Mouse (Mus musculus) neutrophil, adult 5-6 weeks (primary cell): ENCODE measurements at regions not wholly inside any gene's neighbourhood (a gene's known extent, or its start where the extent isn't known, plus 50 kb on each side); places are given as distances from the start of the nearest gene placed in this dataset.

Experiments
- ATAC-seq: fragments of 151-379, 151-347 bp; 2 replicates; pipeline ENCODE4 v1.8.0; 2017; ENCODE audit warnings: mild to moderate bottlenecking, moderate TSS enrichment; ENCODE audit not compliant: insufficient number of reproducible peaks, poor library complexity, low FRiP score, severe bottlenecking; ENCODE audit errors: extremely low read depth

- ATAC-seq, result no peak
Measured at GRCm38 (mm10) chr8:7988820-7989219, 672.2 kb downstream of the Efnb2 start.

GRCm38 (mm10) chr8:7977020-7977419, 684.0 kb downstream of the Efnb2 start:
- ATAC-seq, result no peak

GRCm38 (mm10) chr8:7973791-7974190, 687.3 kb downstream of the Efnb2 start:
- no peak for ATAC-seq

GRCm38 (mm10) chr8:7964276-7964675, 696.8 kb downstream of the Efnb2 start:
- no peak for ATAC-seq

- no peak for ATAC-seq
Measured at GRCm38 (mm10) chr8:7956745-7957144, 704.3 kb downstream of the Efnb2 start.

- ATAC-seq, result no peak
Measured at GRCm38 (mm10) chr8:7954851-7955250, 706.2 kb downstream of the Efnb2 start.

- no peak for ATAC-seq
Measured at GRCm38 (mm10) chr8:7945966-7946775, 714.9 kb downstream of the Efnb2 start.

GRCm38 (mm10) chr8:7936596-7936995, 724.4 kb downstream of the Efnb2 start:
- ATAC-seq, result no peak

- ATAC-seq, result no peak
Measured at GRCm38 (mm10) chr8:7919416-7919815, 741.6 kb downstream of the Efnb2 start.

- no peak for ATAC-seq
Measured at GRCm38 (mm10) chr8:7894338-7894737, 766.7 kb downstream of the Efnb2 start.

GRCm38 (mm10) chr8:7853169-7853568, 807.9 kb downstream of the Efnb2 start:
- ATAC-seq, result no peak

GRCm38 (mm10) chr8:7850573-7850972, 810.5 kb downstream of the Efnb2 start:
- no peak for ATAC-seq

GRCm38 (mm10) chr8:7831948-7832347, 829.1 kb downstream of the Efnb2 start:
- ATAC-seq, result no peak

GRCm38 (mm10) chr8:7827811-7828210, 833.2 kb downstream of the Efnb2 start:
- ATAC-seq, result no peak

GRCm38 (mm10) chr8:7808395-7808794, 852.6 kb downstream of the Efnb2 start:
- no peak for ATAC-seq

GRCm38 (mm10) chr8:7799221-7799620, 861.8 kb downstream of the Efnb2 start:
- no peak for ATAC-seq

GRCm38 (mm10) chr8:7796156-7796555, 864.9 kb downstream of the Efnb2 start:
- no peak for ATAC-seq

- no peak for ATAC-seq
Measured at GRCm38 (mm10) chr8:7763820-7764219, 897.2 kb downstream of the Efnb2 start.

GRCm38 (mm10) chr8:7760987-7761386, 900.1 kb downstream of the Efnb2 start:
- no peak for ATAC-seq

- no peak for ATAC-seq
Measured at GRCm38 (mm10) chr8:7732726-7733125, 928.3 kb downstream of the Efnb2 start.

GRCm38 (mm10) chr8:7721880-7722279, 939.2 kb downstream of the Efnb2 start:
- no peak for ATAC-seq
